Mouse (Mus musculus): ENCODE data around the gene Pold2. TPM values are rescaled to one million over a fixed set of nuclear protein-coding genes. Genes with fewer than 3 reads are reported as not detected.

Pold2 gene
- total RNA-seq, 2 experiments from 2014 or later: 23.5 to 25.2 TPM

DNA sequence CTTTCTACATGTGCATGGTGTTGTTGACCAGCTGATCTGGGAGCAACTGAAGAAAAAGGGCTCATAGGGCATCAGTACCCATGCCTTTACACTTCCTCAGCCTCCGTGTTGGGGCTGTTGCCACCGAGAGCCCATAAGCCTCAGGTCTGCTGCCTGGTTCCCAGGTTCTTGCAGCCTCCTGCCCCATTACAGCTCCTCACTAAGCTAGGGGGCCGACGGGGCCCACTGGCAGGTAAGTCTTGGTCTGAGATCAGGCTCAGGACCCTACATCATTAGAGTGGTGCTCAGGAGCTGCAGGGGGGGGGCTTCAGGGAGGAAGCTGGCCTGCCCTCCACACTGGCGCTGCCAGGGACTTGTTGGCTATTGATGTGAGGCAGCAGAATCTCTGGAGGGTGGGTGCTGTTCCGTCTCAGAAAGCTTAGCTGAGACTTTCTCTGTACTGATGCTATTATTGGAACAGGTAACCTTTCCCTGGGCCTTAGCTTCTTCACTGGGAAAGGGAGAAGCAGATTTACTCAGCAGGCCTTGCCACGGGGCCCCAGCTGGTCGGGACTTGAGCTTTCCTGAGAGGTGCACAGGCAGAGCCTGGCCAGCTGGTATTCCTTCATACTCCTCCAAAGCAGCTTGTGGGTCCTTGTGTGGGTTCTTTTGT lies 21.5 kb downstream of the Pold2 start:
- DNase-seq: no peak

DNA sequence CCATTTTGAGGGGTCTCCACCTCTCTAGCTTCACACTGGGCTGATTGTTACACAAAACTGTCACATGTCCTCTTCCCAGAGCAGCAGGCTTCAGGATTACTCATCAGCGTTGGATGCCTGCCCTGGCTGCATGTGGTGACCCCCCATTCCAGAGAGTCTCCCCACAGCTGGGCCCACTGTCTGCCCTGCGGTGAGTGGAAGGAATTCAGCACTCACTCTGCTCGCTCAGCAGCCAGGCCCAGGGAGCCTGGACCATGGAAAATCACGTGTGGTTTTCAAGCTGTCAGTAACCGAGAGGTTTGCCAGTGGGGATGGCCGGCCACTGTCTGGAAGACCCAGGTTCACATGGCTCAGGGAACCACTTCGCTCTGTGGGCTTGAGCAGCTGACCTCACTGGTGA lies 22.2 kb downstream of the Pold2 start:
- peak; percentile 49 to 55 for DNase-seq

DNA sequence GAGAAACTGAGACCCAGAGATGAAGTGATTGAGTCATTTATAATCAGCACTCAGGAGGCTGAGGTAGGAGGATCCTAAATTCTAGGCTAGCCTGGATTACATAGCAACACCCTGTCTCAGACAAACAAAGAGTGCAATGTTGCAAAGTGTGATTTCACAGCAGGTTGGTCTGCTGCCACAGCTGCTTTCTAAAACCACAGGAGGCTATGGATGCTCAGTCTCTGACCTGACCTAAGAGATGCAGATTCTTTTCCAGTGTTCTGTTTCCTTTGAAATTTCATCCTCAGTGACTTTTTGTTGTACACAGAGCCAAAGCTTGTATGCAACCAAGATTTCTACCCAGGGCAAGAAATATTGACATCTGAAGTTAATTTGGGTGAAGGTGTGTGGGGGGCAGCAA lies 22.6 kb downstream of the Pold2 start:
- DNase-seq: no peak

DNA sequence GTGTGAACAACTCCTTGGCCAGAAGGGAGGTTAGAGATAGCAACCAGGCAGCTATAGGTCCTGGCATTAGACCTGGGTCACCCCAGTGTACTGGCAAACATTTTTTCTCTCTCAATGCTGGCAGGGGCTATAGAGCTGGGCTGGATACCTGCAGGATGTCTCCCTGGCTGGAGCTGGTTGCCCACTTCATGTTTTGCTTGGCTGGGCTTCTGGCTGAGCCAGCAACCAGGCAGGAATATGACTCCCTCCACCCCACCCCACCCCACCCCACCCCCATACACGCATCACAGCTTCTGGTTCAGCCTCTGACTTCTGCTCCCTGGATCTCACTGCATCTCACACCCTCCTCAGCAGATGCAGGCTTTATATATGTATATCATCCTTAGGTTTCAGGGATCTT lies 25.8 kb downstream of the Pold2 start:
- DNase-seq: no peak

DNA sequence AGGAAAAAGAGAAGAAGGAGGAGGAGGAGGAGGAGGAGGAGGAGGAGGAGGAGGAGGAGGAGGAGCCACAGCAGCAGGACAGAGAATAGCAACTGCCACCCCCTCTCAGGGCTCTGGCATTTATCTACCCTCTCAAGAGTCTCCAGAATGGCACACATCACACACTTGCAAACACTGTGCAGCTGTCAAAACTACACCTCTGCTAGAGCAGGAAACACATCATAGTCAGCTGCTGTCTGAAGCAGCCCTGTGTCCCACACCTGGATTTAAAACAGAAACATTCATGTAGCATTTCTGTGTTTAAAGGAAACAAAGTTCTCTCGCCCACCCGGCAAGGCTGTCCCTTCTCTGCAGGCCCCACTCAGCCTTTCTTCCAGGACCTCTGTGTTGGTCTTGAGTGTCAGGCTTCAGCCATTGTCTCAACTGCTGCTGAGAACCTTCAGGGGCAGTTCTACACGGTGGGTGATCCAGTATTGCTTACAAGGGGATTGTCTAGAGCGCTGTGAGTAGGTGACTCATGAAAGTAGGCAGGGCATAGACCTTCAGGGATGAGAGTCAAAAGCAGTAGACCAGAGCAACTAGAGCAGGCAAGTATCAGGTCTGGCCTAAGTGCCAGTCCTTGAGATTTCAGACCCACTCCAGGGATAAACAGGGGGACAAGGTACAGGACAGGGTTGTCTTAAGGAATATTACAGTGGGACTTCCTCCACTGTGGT lies 26.9 kb downstream of the Pold2 start:
- no peak for DNase-seq

DNA sequence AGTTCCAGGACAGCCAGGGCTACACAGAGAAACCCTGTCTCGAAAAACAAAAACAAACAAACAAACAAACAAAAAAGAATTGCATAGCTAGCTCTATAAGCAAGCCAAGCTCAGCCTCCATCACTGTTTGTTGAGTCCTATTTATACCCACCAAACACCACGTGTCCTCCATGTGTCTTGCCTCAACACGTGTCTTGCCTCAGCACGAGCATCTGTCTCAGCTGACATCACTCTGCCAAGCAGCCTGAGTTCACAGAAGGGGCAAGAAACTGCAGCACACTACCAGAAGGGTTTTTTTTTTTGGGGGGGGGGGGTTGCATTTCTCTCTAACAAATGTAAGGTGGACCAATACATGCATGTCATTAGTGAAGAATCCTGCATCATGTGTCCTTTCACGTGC lies 27.6 kb downstream of the Pold2 start:
- no peak for DNase-seq

DNA sequence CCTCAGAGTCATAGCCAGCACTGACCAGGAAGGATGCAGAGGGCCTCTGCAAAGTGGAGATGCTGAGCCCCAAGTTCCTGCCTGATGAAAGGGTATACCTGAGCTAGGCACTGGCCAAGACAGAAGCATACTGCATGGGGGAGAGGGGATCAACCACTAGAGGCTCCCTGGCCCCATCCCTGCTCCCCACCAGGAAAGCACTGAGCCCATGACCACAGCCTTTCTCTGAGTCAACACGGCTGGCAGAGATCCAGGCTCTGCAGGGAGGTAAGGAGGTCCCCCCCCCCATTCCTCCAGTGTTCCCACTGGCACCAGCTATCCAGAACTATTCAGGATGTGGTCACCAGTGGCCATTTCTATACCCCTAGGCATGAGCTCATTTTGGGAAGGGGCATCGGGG lies 28.8 kb downstream of the Pold2 start:
- DNase-seq: no peak

DNA sequence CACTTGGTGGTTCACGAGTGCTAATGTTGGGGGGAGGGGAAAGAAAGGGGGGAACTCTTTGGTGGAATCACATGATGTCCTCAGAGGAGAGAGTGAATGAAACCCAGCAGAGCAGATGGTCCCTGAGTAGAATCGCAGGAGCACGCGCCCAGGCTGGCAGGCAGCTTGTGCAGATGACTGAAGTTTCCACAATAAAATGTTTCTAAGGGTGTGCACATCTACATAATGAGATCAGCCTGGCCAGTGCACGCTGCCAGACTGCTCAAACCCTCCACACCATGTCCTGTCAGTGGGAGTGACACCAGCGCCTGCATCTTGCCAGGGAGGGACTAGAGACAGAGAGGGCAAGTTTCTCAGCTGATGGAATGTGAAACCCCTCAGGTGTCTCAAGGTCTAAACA lies 29.4 kb downstream of the Pold2 start:
- DNase-seq: peak; percentile 72 to 74

DNA sequence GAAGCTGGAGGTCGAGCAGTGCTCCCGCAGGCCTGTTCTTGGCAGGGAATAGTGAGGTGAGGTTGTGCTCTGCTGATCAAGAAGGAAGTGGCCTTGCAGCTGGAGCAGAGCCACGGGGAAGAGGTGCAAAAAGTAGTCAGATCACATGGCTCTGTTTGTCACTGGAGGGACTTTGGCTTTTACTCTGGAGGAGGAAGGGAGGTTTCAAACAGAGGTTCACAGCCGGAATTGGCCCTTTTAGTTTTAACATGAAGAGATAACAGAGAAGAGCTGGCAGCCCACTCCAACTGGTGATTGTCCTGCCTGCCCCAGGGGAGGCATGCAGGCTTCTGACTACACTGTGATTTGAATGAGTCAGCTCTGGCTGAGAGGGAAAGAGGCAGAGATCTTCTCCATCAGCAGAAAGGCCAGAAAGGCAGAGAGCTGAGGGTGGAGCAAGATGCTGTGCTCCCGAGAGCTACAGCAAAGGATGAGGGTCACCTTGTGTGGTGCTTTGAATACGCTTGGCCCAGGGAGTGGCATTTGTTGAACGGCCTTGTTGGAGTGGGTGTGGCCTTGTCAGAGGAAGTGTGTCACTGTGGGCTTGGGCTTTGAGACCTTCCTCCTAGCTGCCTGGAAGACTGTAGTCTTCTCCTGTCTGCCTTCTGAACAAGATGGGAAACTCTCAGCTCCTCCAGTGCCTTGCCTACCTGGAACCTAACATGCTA lies 31.3 kb downstream of the Pold2 start:
- no peak for DNase-seq

DNA sequence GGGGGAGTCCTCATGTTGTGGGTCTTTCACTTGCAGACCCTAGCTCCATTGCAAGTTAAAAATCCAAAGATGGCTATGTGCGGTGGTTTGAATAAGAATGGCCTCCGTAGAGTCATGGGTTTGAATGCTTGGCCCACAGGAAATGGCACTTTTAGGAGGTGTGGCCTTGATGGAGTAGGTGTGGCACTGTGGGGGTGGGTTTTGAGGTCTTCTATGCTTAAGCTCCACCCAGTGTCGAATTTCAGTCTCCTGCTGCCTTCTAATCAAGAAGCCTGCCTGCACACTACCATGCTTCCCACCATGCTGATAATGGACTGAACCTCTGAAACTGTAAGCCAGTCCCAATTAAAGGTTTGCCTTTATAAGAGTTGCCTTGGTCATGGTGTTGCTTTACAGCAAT lies 35.0 kb downstream of the Pold2 start:
- DNase-seq: no peak

DNA sequence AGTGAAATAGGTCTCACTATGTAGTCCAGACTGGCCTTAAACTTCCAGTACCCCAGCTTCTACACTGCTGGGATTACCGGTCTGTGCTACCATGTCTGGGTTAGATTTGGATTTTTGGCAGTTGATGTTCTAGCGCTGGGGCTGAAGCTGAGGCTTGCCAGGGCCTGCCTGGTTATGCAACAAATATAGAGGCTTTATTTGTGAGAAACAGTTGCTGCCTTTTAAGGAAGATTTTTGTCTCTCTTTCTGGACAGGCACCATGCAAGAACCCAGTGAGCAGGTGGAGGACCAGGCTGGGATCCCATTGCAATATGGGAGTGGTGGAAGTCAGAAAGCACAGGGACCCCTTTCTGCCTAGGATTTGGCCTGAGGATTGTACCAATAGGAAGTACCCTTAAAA lies 36.3 kb downstream of the Pold2 start:
- DNase-seq: no peak

DNA sequence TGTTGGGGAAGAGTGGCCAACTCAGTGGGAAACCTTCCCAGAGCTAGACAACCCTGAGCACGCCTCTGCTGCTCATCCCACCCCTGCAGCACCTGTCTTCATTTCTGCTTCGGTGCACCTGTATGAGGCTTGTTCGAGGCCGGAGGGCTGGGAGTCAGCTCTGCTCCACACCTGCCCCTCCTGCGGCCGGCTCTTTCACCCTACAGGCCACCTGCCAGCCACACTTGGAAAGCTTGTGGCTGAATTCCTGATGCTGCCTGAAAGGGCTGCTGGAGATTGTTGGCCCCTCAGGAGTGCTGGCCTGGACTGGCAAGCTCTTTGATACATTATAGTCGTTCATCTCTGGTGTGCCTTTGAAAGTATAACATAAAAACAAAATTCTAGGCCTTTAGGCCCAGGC lies 37.7 kb downstream of the Pold2 start:
- DNase-seq: no peak

DNA sequence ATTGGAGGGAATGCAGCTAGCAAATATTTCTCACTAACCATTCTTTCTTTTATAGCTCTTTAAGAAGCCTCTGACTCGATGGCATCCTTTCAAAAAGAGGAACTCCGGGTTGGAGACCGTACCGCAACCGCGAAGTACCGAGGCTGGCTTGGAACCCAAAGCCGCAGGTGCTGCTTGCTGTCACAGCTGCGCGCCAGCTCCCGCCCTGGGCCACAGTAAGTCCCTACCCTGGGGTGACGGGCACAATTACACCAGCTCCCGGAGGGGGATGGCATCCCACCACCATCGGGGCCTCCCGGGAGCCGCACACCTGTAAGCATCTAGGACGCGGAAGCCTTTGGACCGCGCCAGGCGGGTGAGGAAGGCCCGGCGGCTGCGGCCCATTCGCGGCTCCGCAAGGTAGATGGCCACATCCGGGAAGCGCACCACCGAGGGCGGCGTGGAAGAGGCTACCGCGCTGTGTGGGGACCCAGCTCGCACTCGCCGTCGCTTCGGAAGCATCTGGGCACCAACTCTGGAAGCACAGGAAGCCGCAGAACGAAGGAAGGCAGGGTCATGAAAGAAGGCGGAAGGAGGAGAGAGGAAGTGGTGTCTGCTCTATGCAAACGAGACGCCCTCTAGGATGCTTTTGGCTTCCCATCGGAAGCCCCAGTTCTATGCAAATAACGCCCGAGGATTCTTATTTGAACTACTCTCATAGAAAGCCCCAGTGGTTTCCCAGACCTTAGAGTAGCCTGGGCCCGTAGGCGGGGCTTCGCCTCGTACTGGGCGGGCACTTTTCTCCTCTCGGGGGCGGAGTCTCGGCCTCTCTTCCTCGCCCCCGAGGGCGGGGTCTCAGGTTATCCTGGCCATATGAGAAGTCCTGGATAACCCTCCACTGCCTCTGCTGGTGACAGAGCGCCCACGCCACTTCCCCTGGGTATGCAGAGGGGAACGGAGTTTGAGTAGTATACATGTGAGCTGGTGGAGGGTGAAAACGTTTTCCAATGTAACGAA lies 40.5 kb downstream of the Pold2 start, which contains the start of gene Polm:
Gene Polm, minus strand, starts transcription at position 766 of the 996 bp plus-strand sequence.
- peak; percentile 82 to 85 for DNase-seq

DNA sequence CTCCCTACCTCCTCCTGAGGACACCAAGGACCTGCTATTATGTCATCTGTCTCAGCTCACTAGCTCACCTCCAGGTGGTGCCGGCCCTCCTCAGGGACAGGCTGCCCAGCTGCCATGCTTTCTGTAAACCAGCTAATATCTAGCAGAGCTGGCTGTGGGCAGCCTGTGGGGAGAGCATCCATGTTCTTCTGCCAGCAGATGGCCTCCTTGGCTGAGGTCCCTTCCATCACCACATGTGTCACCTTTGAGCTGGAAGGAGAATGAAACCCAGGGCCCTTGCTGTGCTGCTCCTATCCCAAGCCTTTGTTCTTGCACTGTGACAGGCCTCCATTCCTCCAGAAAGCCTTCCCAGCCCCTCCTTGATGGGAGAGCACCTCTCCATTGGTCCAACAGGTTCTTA lies 42.0 kb downstream of the Pold2 start:
- no peak for DNase-seq

DNA sequence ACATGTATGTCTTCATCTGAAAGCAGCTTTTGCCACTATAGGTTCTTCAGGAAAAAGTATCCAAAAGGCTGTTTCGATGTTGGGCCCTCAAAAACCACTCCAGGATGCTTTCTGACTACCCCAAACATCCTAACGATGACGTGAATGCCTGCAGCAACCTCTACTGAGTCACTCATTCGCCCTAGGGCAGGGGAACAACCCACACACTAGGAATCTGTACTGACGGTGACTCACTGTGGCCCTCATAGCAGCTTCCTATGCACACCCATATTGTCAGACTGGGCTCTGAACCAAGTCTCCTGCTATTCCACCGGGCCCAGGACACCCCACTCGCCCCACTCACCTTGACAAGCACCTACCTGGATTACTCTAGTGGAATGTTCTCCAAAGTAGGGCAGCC lies 43.0 kb downstream of the Pold2 start:
- no peak for DNase-seq

DNA sequence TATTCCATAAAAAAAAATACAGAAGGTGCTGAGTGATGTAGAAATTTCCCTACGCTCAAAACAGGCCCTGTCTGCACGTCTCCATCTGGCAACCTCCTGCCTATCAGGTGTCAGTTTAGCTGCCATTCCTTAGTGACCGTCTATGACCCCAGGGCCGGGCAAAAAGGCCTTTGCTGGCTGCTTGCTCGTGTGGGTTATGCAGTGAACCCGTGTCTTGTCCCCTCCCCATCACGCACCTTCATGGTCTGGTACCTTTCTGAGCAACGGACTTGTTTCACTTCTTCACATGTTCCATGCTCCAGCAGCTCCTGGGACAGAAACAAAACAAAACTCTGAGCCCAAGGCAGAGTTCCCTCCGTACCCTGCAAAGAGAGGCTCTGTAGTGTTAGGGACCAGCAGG lies 43.6 kb downstream of the Pold2 start:
- DNase-seq: no peak

DNA sequence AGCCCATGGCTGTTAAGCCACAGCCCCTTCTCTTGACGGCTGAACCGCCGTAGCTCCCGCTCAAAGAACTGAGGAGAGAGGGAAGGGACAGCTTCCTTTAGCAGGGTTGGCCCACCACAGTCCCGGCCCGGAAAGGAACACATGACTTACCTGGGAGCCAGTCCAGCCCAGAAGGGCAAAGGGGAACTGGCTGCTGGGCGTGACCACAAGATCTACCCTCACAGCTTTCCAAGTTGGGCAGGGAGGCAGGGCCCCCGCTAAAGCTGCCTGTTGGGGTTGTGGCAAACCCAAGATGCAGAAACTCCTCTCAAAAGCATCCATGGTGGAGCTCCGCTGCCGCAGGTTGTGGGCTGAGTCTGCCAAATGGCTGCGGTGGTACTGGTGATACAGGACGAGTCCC lies 48.8 kb downstream of the Pold2 start:
- no peak for DNase-seq

DNA sequence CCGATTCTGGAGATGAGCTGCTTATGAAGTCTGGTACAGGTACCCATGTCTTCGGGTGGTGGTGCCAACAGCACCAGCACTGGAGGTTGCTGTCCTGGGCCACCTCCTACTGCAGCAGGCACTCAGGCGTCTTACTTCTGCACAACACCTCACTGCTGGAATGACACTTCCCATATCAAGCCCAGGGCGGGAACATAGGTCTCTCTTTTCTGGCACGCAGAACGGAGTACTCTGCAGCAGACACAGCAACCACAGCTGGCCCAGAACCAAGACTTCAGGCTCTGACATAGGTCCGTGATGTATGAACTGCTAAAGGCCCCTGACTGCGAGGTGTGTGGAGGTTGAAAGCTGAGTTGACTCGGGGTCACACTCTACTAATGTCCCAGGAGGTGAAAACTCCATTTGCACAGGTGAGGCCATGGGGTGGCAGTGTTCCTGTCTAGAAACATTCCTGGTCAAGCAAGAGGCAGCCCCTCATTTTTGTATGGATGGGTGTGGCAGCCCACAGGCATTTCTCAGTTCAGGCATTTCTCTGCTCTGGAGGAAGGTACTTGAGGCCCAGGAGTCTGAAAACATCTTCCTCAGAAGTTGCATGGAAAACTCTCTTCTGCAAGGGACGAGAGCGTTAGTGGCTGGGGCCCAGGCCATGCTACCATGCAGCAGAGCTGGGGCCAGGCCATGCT lies 49.4 kb downstream of the Pold2 start:
- DNase-seq: no peak

DNA sequence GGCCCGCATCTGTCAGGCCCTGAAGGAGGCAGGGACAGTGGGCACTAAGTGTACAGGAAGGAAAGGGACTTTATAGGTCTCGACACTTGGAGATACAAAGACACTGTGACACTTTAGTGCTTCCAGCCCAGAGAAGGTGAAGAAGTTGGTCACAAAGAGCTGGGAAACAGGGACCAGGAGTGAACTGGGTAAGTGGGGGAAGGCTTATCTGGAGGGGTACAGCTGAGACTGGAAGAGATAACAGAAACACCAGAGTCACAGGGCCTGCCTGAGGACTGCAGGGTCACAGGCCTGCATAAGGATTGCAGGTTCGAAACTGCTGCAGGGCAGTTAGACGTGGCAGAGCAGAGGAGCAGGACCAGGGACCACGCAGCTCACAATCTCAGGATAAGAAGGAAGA lies 50.2 kb downstream of the Pold2 start:
- no peak for DNase-seq

DNA sequence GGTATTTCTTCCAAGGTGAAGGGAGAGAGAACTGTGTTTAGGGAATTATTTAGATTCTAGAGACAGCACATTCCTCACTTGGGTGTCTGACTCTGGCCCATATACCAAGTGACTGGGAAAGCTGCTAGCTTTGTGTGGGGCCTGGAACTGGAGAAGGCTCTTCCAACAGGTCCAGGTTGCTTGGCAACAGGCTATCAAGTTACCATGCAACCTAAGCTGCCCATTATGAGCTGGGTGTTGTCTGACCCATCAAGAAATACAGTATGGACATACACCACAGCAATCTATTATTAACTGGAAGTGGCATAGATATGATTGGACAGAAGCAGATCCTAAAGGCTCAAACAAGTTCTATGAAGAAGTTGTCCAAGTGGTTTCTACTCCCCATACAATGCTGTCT lies 52.7 kb downstream of the Pold2 start:
- DNase-seq: no peak
